Mouse (Mus musculus): ENCODE results near the gene Chrnb4. TPM values are rescaled to one million over a fixed set of nuclear protein-coding genes. Genes with fewer than 3 reads are reported as not detected.

The Chrnb4 gene
- polyA plus RNA-seq, 1 experiment from 2014 or later, result 0.92 TPM

GRCm38 (mm10) chr9:55046764-55047163, 1.8 kb downstream of the Chrnb4 start:
- Histone ChIP-seq H3K36me3 (no peaks in the 10 kb centered on the region), H3K27me3 (0 out of 2 replicates have a peak, but pooled peaks cover 2% of the 10 kb centered on the region), H3K4me2 (replicated peaks) (no peak overlapping the region), H3K4me3 (no peak overlapping the region), H3K9ac (no peak overlapping the region), H3K27ac (no peak overlapping the region), H3K4me1 (0 out of 2 replicates have a peak, but pooled peaks cover 11% of the 10 kb centered on the region), H3K9me3 (no peaks in the 10 kb centered on the region)
- no peak for ATAC-seq (ENCODE audit: insufficient number of reproducible peaks, insufficient read depth, low FRiP score, low TSS enrichment)
- WGBS, result 0% methylated on average over 3 of the region's 3 CpGs

- no peak for ATAC-seq (ENCODE audit: insufficient number of reproducible peaks, insufficient read depth, low FRiP score, low TSS enrichment)
- H3K4me2 ChIP-seq (replicated peaks), result no peak overlapping the region
- H3K9me3 ChIP-seq, result no peaks in the 10 kb centered on the region
- no peak overlapping the region for H3K4me3 ChIP-seq
- H3K4me1 ChIP-seq, result 0 out of 2 replicates have a peak, but pooled peaks cover 11% of the 10 kb centered on the region
- H3K27ac ChIP-seq, result no peak overlapping the region
- no peak overlapping the region for H3K9ac ChIP-seq
- H3K27me3 ChIP-seq, result 0 out of 2 replicates have a peak, but pooled peaks cover 2% of the 10 kb centered on the region
- 83% methylated on average over 2 of the region's 2 CpGs for WGBS
- H3K36me3 ChIP-seq, result no peaks in the 10 kb centered on the region
Measured at GRCm38 (mm10) chr9:55045001-55045400, 3.6 kb downstream of the Chrnb4 start.

- Histone ChIP-seq H3K4me3 (no peak overlapping the region), H3K4me2 (replicated peaks) (0 out of 2 replicates have a peak overlapping the region, but pooled peaks have one; percentile 13)
- WGBS, result 16% methylated on average over 8 of the region's 8 CpGs
Measured at GRCm38 (mm10) chr9:55043688-55044087, 4.9 kb downstream of the Chrnb4 start.

GRCm38 (mm10) chr9:55041389-55041788, 7.2 kb downstream of the Chrnb4 start:
- H3K4me3 ChIP-seq, result no peak overlapping the region
- H3K9ac ChIP-seq, result no peak overlapping the region
- 60% methylated on average over 2 of the region's 2 CpGs for WGBS
- no peak overlapping the region for H3K4me2 ChIP-seq (replicated peaks)
- ATAC-seq (ENCODE audit: insufficient number of reproducible peaks, insufficient read depth, low FRiP score, low TSS enrichment), result no peak
- H3K27me3 ChIP-seq, result 0 out of 2 replicates have a peak, but pooled peaks cover 2% of the 10 kb centered on the region
- H3K27ac ChIP-seq, result no peak overlapping the region
- no peaks in the 10 kb centered on the region for H3K9me3 ChIP-seq
- H3K36me3 ChIP-seq, result no peaks in the 10 kb centered on the region
- H3K4me1 ChIP-seq, result no peaks in the 10 kb centered on the region

More at GRCm38 (mm10) chr9:55043688-55044087, 4.9 kb downstream of the Chrnb4 start:
- Histone ChIP-seq H3K27me3 (0 out of 2 replicates have a peak, but pooled peaks cover 2% of the 10 kb centered on the region), H3K9me3 (no peaks in the 10 kb centered on the region), H3K36me3 (no peaks in the 10 kb centered on the region), H3K4me1 (0 out of 2 replicates have a peak, but pooled peaks cover 8% of the 10 kb centered on the region), H3K27ac (no peak overlapping the region), H3K9ac (no peak overlapping the region)
- ATAC-seq (ENCODE audit: insufficient number of reproducible peaks, insufficient read depth, low FRiP score, low TSS enrichment), result no peak

- Histone ChIP-seq H3K4me3 (no peak overlapping the region), H3K27me3 (no peaks in the 10 kb centered on the region), H3K4me2 (replicated peaks) (no peak overlapping the region), H3K9me3 (no peaks in the 10 kb centered on the region), H3K4me1 (no peaks in the 10 kb centered on the region), H3K36me3 (no peaks in the 10 kb centered on the region), H3K27ac (no peak overlapping the region), H3K9ac (no peak overlapping the region)
- ATAC-seq (ENCODE audit: insufficient number of reproducible peaks, insufficient read depth, low FRiP score, low TSS enrichment), result no peak
- 70% methylated on average over 5 of the region's 5 CpGs for WGBS
Measured at GRCm38 (mm10) chr9:55039983-55040382, 8.6 kb downstream of the Chrnb4 start.

- H3K9me3 ChIP-seq, result no peaks in the 10 kb centered on the region
- ATAC-seq (ENCODE audit: insufficient number of reproducible peaks, insufficient read depth, low FRiP score, low TSS enrichment), result no peak
- no peak overlapping the region for H3K4me2 ChIP-seq (replicated peaks)
- no peak overlapping the region for H3K27ac ChIP-seq
- H3K36me3 ChIP-seq, result no peaks in the 10 kb centered on the region
- 75% methylated on average over 8 of the region's 8 CpGs for WGBS
- H3K4me1 ChIP-seq, result no peaks in the 10 kb centered on the region
- H3K9ac ChIP-seq, result no peak overlapping the region
- no peak overlapping the region for H3K4me3 ChIP-seq
- no peaks in the 10 kb centered on the region for H3K27me3 ChIP-seq
Measured at GRCm38 (mm10) chr9:55038948-55039347, 9.6 kb downstream of the Chrnb4 start.

- Histone ChIP-seq H3K36me3 (no peaks in the 10 kb centered on the region), H3K9ac (no peak overlapping the region), H3K4me1 (peaks cover 1% of the 10 kb centered on the region; the same call in 1 of the 2 replicates), H3K27me3 (peaks cover 14% of the 10 kb centered on the region), H3K9me3 (no peaks in the 10 kb centered on the region), H3K27ac (no peak overlapping the region), H3K4me3 (no peak overlapping the region), H3K4me2 (replicated peaks) (no peak overlapping the region)
- ATAC-seq (ENCODE audit: insufficient number of reproducible peaks, insufficient read depth, low FRiP score, low TSS enrichment), result no peak
- 35% methylated on average over 6 of the region's 6 CpGs for WGBS
Measured at GRCm38 (mm10) chr9:55031435-55032167, 17.0 kb downstream of the Chrnb4 start.

- H3K27ac ChIP-seq, result no peak within 1 kb of the TSS
- peaks cover 14% of the 10 kb centered on the region; the same call in 1 of the 2 replicates for H3K4me1 ChIP-seq
- peak within 1 kb of the TSS; percentile 74 for H3K4me2 ChIP-seq (replicated peaks)
- H3K36me3 ChIP-seq, result no peaks in the 10 kb centered on the region
- peak within 1 kb of the TSS; percentile 42 for H3K4me3 ChIP-seq
- under 1% methylated on average over 39 of the region's 39 CpGs for WGBS
- peak within 1 kb of the TSS; percentile 42; the same call in 1 of the 2 replicates for H3K9ac ChIP-seq
- peak; percentile 44; the same call in 1 of the 2 replicates for ATAC-seq (ENCODE audit: insufficient number of reproducible peaks, insufficient read depth, low FRiP score, low TSS enrichment)
- H3K9me3 ChIP-seq, result no peaks in the 10 kb centered on the region
- peaks cover 40% of the 10 kb centered on the region for H3K27me3 ChIP-seq
Measured at GRCm38 (mm10) chr9:55026275-55026663, 22.3 kb downstream of the Chrnb4 start, which contains the start of gene Chrna3. TSS of gene Chrna3 (minus strand) at chr9:55026562.

GRCm38 (mm10) chr9:55025534-55026274, 22.9 kb downstream of the Chrnb4 start:
- Histone ChIP-seq H3K4me3 (peak overlapping the region; percentile 42), H3K9me3 (no peaks in the 10 kb centered on the region), H3K4me1 (peaks cover 14% of the 10 kb centered on the region; the same call in 1 of the 2 replicates), H3K27ac (no peak overlapping the region), H3K27me3 (peaks cover 40% of the 10 kb centered on the region), H3K9ac (peak overlapping the region; percentile 42; the same call in 1 of the 2 replicates), H3K4me2 (replicated peaks) (peak overlapping the region; percentile 74), H3K36me3 (no peaks in the 10 kb centered on the region)
- ATAC-seq (ENCODE audit: insufficient number of reproducible peaks, insufficient read depth, low FRiP score, low TSS enrichment), result no peak
- WGBS, result 10% methylated on average over 38 of the region's 38 CpGs

- H3K9ac ChIP-seq, result no peak overlapping the region
- H3K9me3 ChIP-seq, result no peaks in the 10 kb centered on the region
- H3K4me3 ChIP-seq, result no peak overlapping the region
- H3K36me3 ChIP-seq, result no peaks in the 10 kb centered on the region
- peaks cover 40% of the 10 kb centered on the region for H3K27me3 ChIP-seq
- no peak for ATAC-seq (ENCODE audit: insufficient number of reproducible peaks, insufficient read depth, low FRiP score, low TSS enrichment)
- WGBS, result 32% methylated on average over 13 of the region's 13 CpGs
- H3K4me2 ChIP-seq (replicated peaks), result no peak overlapping the region
- H3K4me1 ChIP-seq, result peaks cover 14% of the 10 kb centered on the region; the same call in 1 of the 2 replicates
- H3K27ac ChIP-seq, result no peak overlapping the region
Measured at GRCm38 (mm10) chr9:55023902-55024583, 24.5 kb downstream of the Chrnb4 start.

- Histone ChIP-seq H3K9me3 (no peaks in the 10 kb centered on the region), H3K4me1 (peaks cover 14% of the 10 kb centered on the region; the same call in 1 of the 2 replicates), H3K9ac (no peak overlapping the region), H3K4me3 (no peak overlapping the region), H3K27ac (no peak overlapping the region), H3K4me2 (replicated peaks) (no peak overlapping the region), H3K27me3 (peaks cover 40% of the 10 kb centered on the region), H3K36me3 (no peaks in the 10 kb centered on the region)
- no peak for ATAC-seq (ENCODE audit: insufficient number of reproducible peaks, insufficient read depth, low FRiP score, low TSS enrichment)
- WGBS, result 83% methylated on average over 5 of the region's 5 CpGs
Measured at GRCm38 (mm10) chr9:55023326-55023725, 25.3 kb downstream of the Chrnb4 start.
